Mouse (Mus musculus): ENCODE measurements around the gene Gda.

GRCm38 (mm10) chr19:21425391-21425790 is 47.9 kb downstream of the Gda start:
- TF ChIP-seq CTCF (conservative IDR thresholded peaks at IDR 0.05 in 1 of 2, IDR thresholded peaks at IDR 0.05 in 1 of 2; ENCODE audit: low read depth in 2 of 2, low read length in 2 of 2) (no peak), KAT2A (IDR thresholded peaks at IDR 0.05; ENCODE audit: insufficient replicate concordance, low read length) (no peak), POLR2A (IDR thresholded peaks at IDR 0.05; ENCODE audit: low read depth, low read length) (no peak), USF1 (IDR thresholded peaks at IDR 0.05; ENCODE audit: low read depth, low read length) (no peak), SMC3 (IDR thresholded peaks at IDR 0.05; ENCODE audit: low read depth, low read length) (no peak), MAX (IDR thresholded peaks at IDR 0.05; ENCODE audit: low read length) (no peak), TCF12 (IDR thresholded peaks at IDR 0.05; ENCODE audit: low read depth, low read length) (no peak), CHD2 (IDR thresholded peaks at IDR 0.05; ENCODE audit: low read length) (no peak), NELFE (IDR thresholded peaks at IDR 0.05; ENCODE audit: low read depth, low read length) (no peak), E2F4 (IDR thresholded peaks at IDR 0.05; ENCODE audit: insufficient replicate concordance, low read depth, low read length) (no peak), SIN3A (IDR thresholded peaks at IDR 0.05; ENCODE audit: low read length) (no peak), POLR2AphosphoS2 (IDR thresholded peaks at IDR 0.05; ENCODE audit: low read depth, low read length) (no peak)

All from CH12.LX (cell line).